ENCODE assay signal across 9 mouse cellular contexts in genomic region chr17:23828271-23829001, GRCm38 (mm10). TPM values are rescaled to one million over a fixed set of nuclear protein-coding genes. Genes with fewer than 3 reads are reported as not detected.
A peak's percentile ranks its signal among the peaks of the same experiment; 100 is the strongest.
DNase-seq lines count a peak whose midpoint lies in the region; ATAC-seq and TF ChIP-seq lines count a peak whose summit lies in the region.
"Had no signal": no experiment of that assay in that cellular context is flagged by ENCODE, and none has a peak within 500 bp of the region (broad histone marks: within the 10 kb centered on the region; RNA-seq: fewer than 3 reads in every experiment).

No protein-coding gene starts in this region.

- H3K9ac ChIP-seq in embryonic facial prominence, embryonic 15.5 days = peak overlapping the region; percentile 90
- H3K9ac ChIP-seq in heart, embryonic 14.5 days (ENCODE audit: low read length) = peak overlapping the region; percentile 94
- H3K9ac ChIP-seq in lung, postnatal 0 days (replicated peaks; ENCODE audit: low read depth) = peak overlapping the region; percentile 70

- peaks cover 17% of the 10 kb centered on the region; the same call in 1 of the 2 replicates for H3K27me3 ChIP-seq in embryonic facial prominence, embryonic 15.5 days
- H3K27me3 ChIP-seq in heart, embryonic 14.5 days (ENCODE audit: control insufficient read depth, insufficient read depth, low read length) = peaks cover 18% of the 10 kb centered on the region
- 0 out of 2 replicates have a peak, but pooled peaks cover 3% of the 10 kb centered on the region for H3K27me3 ChIP-seq in lung, postnatal 0 days (replicated peaks; ENCODE audit: insufficient read depth, low read length)

- H3K4me1 ChIP-seq in embryonic facial prominence, embryonic 15.5 days = peaks cover 14% of the 10 kb centered on the region
- peaks cover 2 to 11% of the 10 kb centered on the region in 2 experiments; a peak in 3 of 4 replicates for H3K4me1 ChIP-seq in heart, embryonic 14.5 days (ENCODE audit: control insufficient read depth in 2 of 2, insufficient read depth in 2 of 2, low read length in 2 of 2)
- H3K4me1 ChIP-seq in lung, postnatal 0 days (ENCODE audit: insufficient read depth, low read depth, low read length) = peaks cover 5% of the 10 kb centered on the region; the same call in 1 of the 2 replicates

- peak; percentile 78 for DNase-seq in CD4-positive, CD25-positive, alpha-beta regulatory T cell, adult 2 months (ENCODE audit: low read depth, low spot score)
- peak; percentile 53 for DNase-seq in adipocyte (ENCODE audit: low spot score)
- DNase-seq in layer of hippocampus, adult 2 months (ENCODE audit: low spot score in 2 of 2) = peak; percentile 31 to 57
- peak; percentile 62 for DNase-seq in lung, postnatal 0 days (ENCODE audit: low spot score)
- peak; percentile 67 for DNase-seq in retina, embryonic 14.5 days (ENCODE audit: low spot score)
- DNase-seq in urinary bladder, postnatal 14 days (ENCODE audit: low spot score) = peak; percentile 35

- peak; percentile 71 for ATAC-seq in embryonic facial prominence, embryonic 15.5 days (ENCODE audit: insufficient number of reproducible peaks, low FRiP score, low TSS enrichment, low read depth)
- ATAC-seq in heart, embryonic 14.5 days (ENCODE audit: insufficient number of reproducible peaks, insufficient read depth, low FRiP score, low read depth) = peak; percentile 65
- peak; percentile 69 for ATAC-seq in lung, postnatal 0 days

- TF ChIP-seq EP300 in lung, postnatal 0 days (IDR thresholded peaks at IDR 0.05) = no peak

- H3K4me3 ChIP-seq in embryonic facial prominence, embryonic 15.5 days (replicated peaks) = peak overlapping the region; percentile 88
- peak overlapping the region; percentile 79 to 95 for H3K4me3 ChIP-seq in heart, embryonic 14.5 days (ENCODE audit: control insufficient read depth in 1 of 2, insufficient read depth in 1 of 2, low read depth in 1 of 2, low read length in 2 of 2)
- peak overlapping the region; percentile 92 for H3K4me3 ChIP-seq in layer of hippocampus, adult 2 months
- peak overlapping the region; percentile 81 for H3K4me3 ChIP-seq in lung, postnatal 0 days (ENCODE audit: low read depth, low read length)

- peaks cover 33% of the 10 kb centered on the region for H3K36me3 ChIP-seq in embryonic facial prominence, embryonic 15.5 days
- H3K36me3 ChIP-seq in heart, embryonic 14.5 days (ENCODE audit: control insufficient read depth, insufficient read depth, low read length) = peaks cover 42% of the 10 kb centered on the region
- peaks cover 20% of the 10 kb centered on the region for H3K36me3 ChIP-seq in lung, postnatal 0 days (ENCODE audit: insufficient read depth, low read length)

- WGBS in embryonic facial prominence, embryonic 15.5 days = under 1% methylated on average over 47 of the region's 47 CpGs
- WGBS in heart, embryonic 14.5 days = under 1% methylated on average over 47 of the region's 47 CpGs
- under 1% methylated on average over 40 of the region's 47 CpGs for WGBS in lung, postnatal 0 days

- no peaks in the 10 kb centered on the region for H3K9me3 ChIP-seq in embryonic facial prominence, embryonic 15.5 days (replicated peaks)
- no peaks in the 10 kb centered on the region for H3K9me3 ChIP-seq in heart, embryonic 14.5 days (ENCODE audit: control insufficient read depth, low read length)
- no peaks in the 10 kb centered on the region for H3K9me3 ChIP-seq in lung, postnatal 0 days (ENCODE audit: low read length)

- no peak for TF ChIP-seq CTCF in layer of hippocampus, adult 2 months (conservative IDR thresholded peaks at IDR 0.05)
- TF ChIP-seq CTCF in lung, postnatal 0 days (IDR thresholded peaks at IDR 0.05) = peak; percentile 42

- peak overlapping the region; percentile 96 for H3K27ac ChIP-seq in embryonic facial prominence, embryonic 15.5 days (replicated peaks)
- H3K27ac ChIP-seq in heart, embryonic 14.5 days (replicated peaks in 1 of 2; ENCODE audit: control insufficient read depth in 1 of 2, insufficient read depth in 1 of 2, low read depth in 2 of 2, low read length in 2 of 2) = peak overlapping the region; percentile 70 to 90
- H3K27ac ChIP-seq in layer of hippocampus, adult 2 months = peak overlapping the region; percentile 92
- H3K27ac ChIP-seq in lung, postnatal 0 days (ENCODE audit: low read length) = peak overlapping the region; percentile 85

- peak overlapping the region; percentile 67 for H3K4me2 ChIP-seq in embryonic facial prominence, embryonic 15.5 days (replicated peaks)
- peak overlapping the region; percentile 80 for H3K4me2 ChIP-seq in heart, embryonic 14.5 days (ENCODE audit: low read length)
- peak overlapping the region; percentile 79 for H3K4me2 ChIP-seq in lung, postnatal 0 days (replicated peaks; ENCODE audit: low read depth, low read length)

RNA-seq across cellular contexts. Expression of gene Elob, which starts 0.5 kb away (rescaled TPM):
- polyA plus RNA-seq in embryonic facial prominence, embryonic 15.5 days (2015; fragmentation: Nextera tagmentation; extraction: Ambion mirVana) = 1,038 and 1,104 TPM in 2 replicates
- polyA plus RNA-seq in heart, embryonic 14.5 days (2014; fragmentation: Nextera tagmentation; extraction: Ambion mirVana) = 950 and 1,075 TPM in 2 replicates
- total RNA-seq in layer of hippocampus, adult 2 months (2021) = 100 to 1,000 TPM; 332 to 341 TPM
- 803 and 893 TPM in 2 replicates for polyA plus RNA-seq in lung, postnatal 0 days (2015; fragmentation: Nextera tagmentation; extraction: Ambion mirVana)

RNA-seq across cellular contexts. Expression of gene Prss33, which starts 7.4 kb away (rescaled TPM):
- polyA plus RNA-seq in embryonic facial prominence, embryonic 15.5 days (2015; fragmentation: Nextera tagmentation; extraction: Ambion mirVana) = 0.49 and 0.85 TPM in 2 replicates
- polyA plus RNA-seq in heart, embryonic 14.5 days (2014; fragmentation: Nextera tagmentation; extraction: Ambion mirVana) = not detected in 2 replicates
- total RNA-seq in layer of hippocampus, adult 2 months (2021) = not detected
- not detected in 2 replicates for polyA plus RNA-seq in lung, postnatal 0 days (2015; fragmentation: Nextera tagmentation; extraction: Ambion mirVana)
- total RNA-seq: gastrocnemius, postnatal 4 days had no signal

RNA-seq across cellular contexts. Expression of gene Prss32, which starts 15.2 kb away (rescaled TPM):
- 0.12 TPM in 1 of 2 replicates, not detected in the other for polyA plus RNA-seq in embryonic facial prominence, embryonic 15.5 days (2015; fragmentation: Nextera tagmentation; extraction: Ambion mirVana)
- not detected in 2 replicates for polyA plus RNA-seq in heart, embryonic 14.5 days (2014; fragmentation: Nextera tagmentation; extraction: Ambion mirVana)
- not detected for total RNA-seq in layer of hippocampus, adult 2 months (2021)
- polyA plus RNA-seq in lung, postnatal 0 days (2015; fragmentation: Nextera tagmentation; extraction: Ambion mirVana) = not detected in 2 replicates
- total RNA-seq: gastrocnemius, postnatal 4 days had no signal

RNA-seq across cellular contexts. Expression of gene Prss41, which starts 15.5 kb away (rescaled TPM):
- polyA plus RNA-seq in embryonic facial prominence, embryonic 15.5 days (2015; fragmentation: Nextera tagmentation; extraction: Ambion mirVana) = 1.8 and 2.0 TPM in 2 replicates
- not detected in 2 replicates for polyA plus RNA-seq in heart, embryonic 14.5 days (2014; fragmentation: Nextera tagmentation; extraction: Ambion mirVana)
- total RNA-seq in layer of hippocampus, adult 2 months (2021) = 1 to 10 TPM; 1.9 to 2.2 TPM
- polyA plus RNA-seq in lung, postnatal 0 days (2015; fragmentation: Nextera tagmentation; extraction: Ambion mirVana) = 0.40 and 0.63 TPM in 2 replicates

RNA-seq across cellular contexts. Expression of gene Srrm2, which starts 38.1 kb away (rescaled TPM):
- polyA plus RNA-seq in embryonic facial prominence, embryonic 15.5 days (2015; fragmentation: Nextera tagmentation; extraction: Ambion mirVana) = 489 and 525 TPM in 2 replicates
- 300 and 318 TPM in 2 replicates for polyA plus RNA-seq in heart, embryonic 14.5 days (2014; fragmentation: Nextera tagmentation; extraction: Ambion mirVana)
- total RNA-seq in layer of hippocampus, adult 2 months (2021) = 100 to 1,000 TPM; 613 to 663 TPM
- polyA plus RNA-seq in lung, postnatal 0 days (2015; fragmentation: Nextera tagmentation; extraction: Ambion mirVana) = 284 and 354 TPM in 2 replicates

Comparison
In these comparisons a context has a peak if more than half of its experiments do, and no peak if none do; other contexts are left out.
1. Peak in every context shown above with its lines: DNase-seq, ATAC-seq, H3K4me3 ChIP-seq and H3K27ac ChIP-seq.